Mouse (Mus musculus): ENCODE data around the gene Ece2.

DNA sequence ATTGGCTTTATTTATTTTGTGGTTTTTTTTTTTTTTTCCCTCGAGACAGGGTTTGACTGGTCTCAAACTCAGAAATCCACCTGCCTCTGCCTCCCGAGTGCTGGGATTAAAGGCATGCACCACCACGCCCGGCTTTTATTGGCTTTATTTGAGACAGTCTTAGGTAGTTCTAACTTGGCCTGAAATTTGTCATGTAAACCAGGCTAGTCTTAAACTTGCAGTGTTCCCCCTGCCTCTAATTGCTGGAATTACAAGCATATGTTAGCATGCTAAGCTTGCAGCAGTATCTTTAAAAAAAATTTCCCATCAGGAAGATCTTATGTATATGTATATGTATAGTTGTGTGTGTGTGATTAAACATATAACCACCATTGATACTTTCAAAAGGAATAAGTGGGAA is 47.1 kb downstream of the Ece2 start:
- TF ChIP-seq EP300 (IDR thresholded peaks at IDR 0.05; ENCODE audit: low read depth) (no peak), CTCF (IDR thresholded peaks at IDR 0.05; ENCODE audit: low read depth) (no peak)
